Mouse (Mus musculus) MEL (cell line): ENCODE measurements around the gene Macrod2. TPM values are rescaled to one million over a fixed set of nuclear protein-coding genes. Genes with fewer than 3 reads are reported as not detected.

Experiments
- DNase-seq: peaks from one replicate; pipeline ENCODE4 v3.0.0; 2011; ENCODE audit warnings: low read depth, low spot score
- H3K27ac ChIP-seq: 2 replicates; pipeline ENCODE4 v1.5.1; 2012; ENCODE audit warnings: low read depth, mild to moderate bottlenecking, control low read depth, low read length, moderate library complexity; ENCODE audit not compliant: control insufficient read depth
- H3K27me3 ChIP-seq, 2 experiments: fragments of 150-350 bp in 1 of 2; sonication (generic) in 1 of 2; 2 replicates each; pipeline ENCODE4 v1.6.1; 2012; ENCODE audit warnings: low read length in 2 of 2, mild to moderate bottlenecking in 2 of 2, improper control_type of control experiment in 1 of 2, moderate library complexity in 1 of 2; ENCODE audit not compliant: insufficient read depth in 2 of 2, control insufficient read depth in 1 of 2
- H3K36me3 ChIP-seq, 2 experiments: 2 replicates each; pipeline ENCODE4 v1.6.1; 2012 to 2014; ENCODE audit warnings: low read length in 2 of 2, improper control_type of control experiment in 1 of 2, inconsistent platforms in 1 of 2, mild to moderate bottlenecking in 1 of 2; ENCODE audit not compliant: insufficient read depth in 2 of 2, control insufficient read depth in 1 of 2
- H3K4me1 ChIP-seq, 2 experiments: fragments of 150-350 bp in 1 of 2; sonication (generic) in 1 of 2; 2 replicates each; pipeline ENCODE4 v1.6.1; 2012; ENCODE audit warnings: low read length in 2 of 2, improper control_type of control experiment in 1 of 2, mild to moderate bottlenecking in 1 of 2; ENCODE audit not compliant: insufficient read depth in 2 of 2, control insufficient read depth in 1 of 2
- H3K4me3 ChIP-seq, 2 experiments: fragments of 150-350 bp in 1 of 2; sonication (generic) in 1 of 2; 2 replicates each; pipeline ENCODE4 v1.5.1; 2012; ENCODE audit warnings: low read depth in 2 of 2, low read length in 2 of 2, mild to moderate bottlenecking in 2 of 2, moderate library complexity in 2 of 2, control low read depth in 1 of 2, improper control_type of control experiment in 1 of 2; ENCODE audit not compliant: control insufficient read depth in 1 of 2, insufficient read depth in 1 of 2
- H3K79me2 ChIP-seq: 2 replicates; pipeline ENCODE4 v1.6.1; 2012; ENCODE audit warnings: mild to moderate bottlenecking, low read length, moderate library complexity; ENCODE audit not compliant: control insufficient read depth, poor library complexity, insufficient read depth
- H3K9ac ChIP-seq: 2 replicates; pipeline ENCODE4 v1.6.1; 2012; ENCODE audit warnings: low read depth, mild to moderate bottlenecking, control low read depth, low read length, moderate library complexity; ENCODE audit not compliant: control insufficient read depth, poor library complexity, severe bottlenecking
- H3K9me3 ChIP-seq: fragments of 150-350 bp; sonication (generic); replicated peaks from 2 replicates; pipeline ENCODE4 v1.6.1; 2012; ENCODE audit warnings: mild to moderate bottlenecking, low read length, improper control_type of control experiment, moderate library complexity; ENCODE audit not compliant: insufficient read depth
- ELF1 ChIP-seq: IDR thresholded peaks from 2 replicates; pipeline ENCODE4 v1.6.1; 2014; ENCODE audit warnings: low read depth, mild to moderate bottlenecking, inconsistent platforms, low read length, improper control_type of control experiment, moderate library complexity
- GABPA ChIP-seq: IDR thresholded peaks from 2 replicates; pipeline ENCODE4 v1.6.1; 2012; ENCODE audit warnings: low read depth, mild to moderate bottlenecking, inconsistent platforms, low read length, improper control_type of control experiment, moderate library complexity
- GATA1 ChIP-seq: IDR thresholded peaks from 2 replicates; pipeline ENCODE4 v1.6.1; 2011; ENCODE audit warnings: low read depth, low read length, improper control_type of control experiment
- JUND ChIP-seq: IDR thresholded peaks from 2 replicates; pipeline ENCODE4 v1.6.1; 2011; ENCODE audit warnings: low read depth, mild to moderate bottlenecking, improper control_type of control experiment, low read length
- KAT2A ChIP-seq: conservative IDR thresholded peaks from 2 replicates; pipeline ENCODE4 v1.6.1; 2012; ENCODE audit warnings: low read depth, low read length, improper control_type of control experiment, inconsistent platforms
- MAX ChIP-seq: IDR thresholded peaks from 2 replicates; pipeline ENCODE4 v1.6.1; 2011; ENCODE audit warnings: low read length, improper control_type of control experiment
- MAZ ChIP-seq: IDR thresholded peaks from 2 replicates; pipeline ENCODE4 v1.6.1; 2012; ENCODE audit warnings: low read depth, mild to moderate bottlenecking, inconsistent platforms, low read length, improper control_type of control experiment
- MXI1 ChIP-seq: IDR thresholded peaks from 2 replicates; pipeline ENCODE4 v1.6.1; 2011; ENCODE audit warnings: mild to moderate bottlenecking, low read depth, low read length, improper control_type of control experiment
- MYB ChIP-seq: IDR thresholded peaks from 2 replicates; pipeline ENCODE4 v1.6.1; 2011; ENCODE audit warnings: mild to moderate bottlenecking, low read depth, low read length, improper control_type of control experiment
- NELFE ChIP-seq: IDR thresholded peaks from 2 replicates; pipeline ENCODE4 v1.6.1; 2011; ENCODE audit warnings: low read depth, low read length, improper control_type of control experiment
- NRF1 ChIP-seq: IDR thresholded peaks from 2 replicates; pipeline ENCODE4 v1.6.1; 2014; ENCODE audit warnings: low read depth, mild to moderate bottlenecking, inconsistent platforms, low read length, improper control_type of control experiment, moderate library complexity; ENCODE audit not compliant: poor library complexity, insufficient read depth, severe bottlenecking
- POLR2A ChIP-seq, 2 experiments: IDR thresholded peaks; 2 replicates each; pipeline ENCODE4 v1.6.1; 2011 to 2012; ENCODE audit warnings: low read length in 2 of 2, mild to moderate bottlenecking in 2 of 2, control low read depth in 1 of 2, improper control_type of control experiment in 1 of 2, low read depth in 1 of 2, moderate library complexity in 1 of 2; ENCODE audit not compliant: control insufficient read depth in 1 of 2, insufficient read depth in 1 of 2, poor library complexity in 1 of 2
- POLR2AphosphoS2 ChIP-seq: IDR thresholded peaks from 2 replicates; pipeline ENCODE4 v1.6.1; 2011; ENCODE audit warnings: low read length, improper control_type of control experiment
- RAD21 ChIP-seq: IDR thresholded peaks from 2 replicates; pipeline ENCODE4 v1.6.1; 2011; ENCODE audit warnings: mild to moderate bottlenecking, low read depth, low read length, improper control_type of control experiment
- TAL1 ChIP-seq: IDR thresholded peaks from 2 replicates; pipeline ENCODE4 v1.6.1; 2012; ENCODE audit warnings: mild to moderate bottlenecking, inconsistent platforms, low read length, moderate library complexity, mixed read lengths
- TBP ChIP-seq: IDR thresholded peaks from 2 replicates; pipeline ENCODE4 v1.8.0; 2011; ENCODE audit warnings: low read depth, low read length, improper control_type of control experiment
- TCF12 ChIP-seq: IDR thresholded peaks from 2 replicates; pipeline ENCODE4 v1.6.1; 2014; ENCODE audit warnings: low read depth, mild to moderate bottlenecking, inconsistent platforms, low read length, improper control_type of control experiment, moderate library complexity
- UBTF ChIP-seq: IDR thresholded peaks from 2 replicates; pipeline ENCODE4 v1.6.1; 2012; ENCODE audit warnings: low read depth, mild to moderate bottlenecking, inconsistent platforms, low read length, improper control_type of control experiment, moderate library complexity, borderline replicate concordance; ENCODE audit not compliant: insufficient read depth
- USF2 ChIP-seq, 2 experiments: IDR thresholded peaks; 2 replicates each; pipeline ENCODE4 v1.6.1; 2011 to 2012; ENCODE audit warnings: improper control_type of control experiment in 2 of 2, low read length in 2 of 2, borderline replicate concordance in 1 of 2, inconsistent platforms in 1 of 2, low read depth in 1 of 2, mild to moderate bottlenecking in 1 of 2; ENCODE audit not compliant: insufficient read depth in 1 of 2
- ZKSCAN1 ChIP-seq: IDR thresholded peaks from 2 replicates; pipeline ENCODE4 v1.6.1; 2012; ENCODE audit warnings: low read depth, mild to moderate bottlenecking, inconsistent platforms, low read length, improper control_type of control experiment, moderate library complexity
- ZNF384 ChIP-seq: IDR thresholded peaks from 2 replicates; pipeline ENCODE4 v1.6.1; 2012; ENCODE audit warnings: low read depth, mild to moderate bottlenecking, inconsistent platforms, low read length, improper control_type of control experiment
- polyA plus RNA-seq, 2 experiments: library from polyadenylated mRNA; stranded (reverse) in 1 of 2; unstranded in 1 of 2; fragments of >175 nt in 1 of 2; fragments of >200 nt in 1 of 2; gene quantifications; 2 replicates each; pipeline versions ENCODE4 v1.2.1 to v1.2.4; 2012; ENCODE audit warnings: low replicate concordance in 2 of 2, low read depth in 1 of 2; ENCODE audit not compliant: insufficient read length in 2 of 2, insufficient read depth in 1 of 2, missing spikeins in 1 of 2
- total RNA-seq: library from RNA; depleted of rRNA; stranded (reverse); fragments of 300-350 nt; gene quantifications from 2 replicates; pipeline ENCODE4 v1.2.3, GENCODE M21; 2012

Macrod2 gene
- total and polyA plus RNA-seq, 3 experiments: not detected

DNA sequence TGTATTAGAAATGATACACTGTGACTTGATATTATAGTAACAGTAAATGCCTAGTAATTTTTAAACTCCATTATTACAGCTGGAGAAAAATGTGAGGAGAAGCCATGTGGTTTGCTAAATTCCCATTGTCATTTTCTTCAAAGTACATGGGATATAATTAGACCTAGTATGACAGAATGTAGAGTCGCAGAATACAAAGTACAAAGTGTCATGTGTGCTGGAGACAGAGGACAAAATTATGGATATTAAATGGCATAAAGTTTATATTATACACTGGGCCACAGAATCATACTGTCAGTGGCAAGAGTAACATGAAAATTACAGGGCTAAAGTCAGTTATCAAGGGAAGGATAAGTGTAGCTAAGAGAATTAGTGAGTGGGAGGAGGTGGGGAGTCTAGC lies 30.3 kb upstream of the Macrod2 start:
- TF ChIP-seq USF2 (IDR thresholded peaks at IDR 0.05; ENCODE audit: borderline replicate concordance in 1 of 2, insufficient read depth in 1 of 2, low read depth in 1 of 2, low read length in 2 of 2) (no peak), TBP (no peak), POLR2AphosphoS2 (no peak), MAZ (no peak), GABPA (no peak), ELF1 (no peak), JUND (no peak), GATA1 (no peak), NRF1 (no peak), UBTF (no peak), ZKSCAN1 (no peak), NELFE (no peak), MYB (no peak), MXI1 (no peak), TAL1 (no peak)
- no peaks in the 10 kb centered on the region for H3K4me1 ChIP-seq
- no peaks in the 10 kb centered on the region for H3K79me2 ChIP-seq
- H3K27me3 ChIP-seq: no peaks in the 10 kb centered on the region
- no peak overlapping the region for H3K9ac ChIP-seq
- no peaks in the 10 kb centered on the region for H3K9me3 ChIP-seq
- H3K36me3 ChIP-seq: no peaks in the 10 kb centered on the region
- no peak overlapping the region for H3K4me3 ChIP-seq
- no peak for DNase-seq
- no peak overlapping the region for H3K27ac ChIP-seq

DNA sequence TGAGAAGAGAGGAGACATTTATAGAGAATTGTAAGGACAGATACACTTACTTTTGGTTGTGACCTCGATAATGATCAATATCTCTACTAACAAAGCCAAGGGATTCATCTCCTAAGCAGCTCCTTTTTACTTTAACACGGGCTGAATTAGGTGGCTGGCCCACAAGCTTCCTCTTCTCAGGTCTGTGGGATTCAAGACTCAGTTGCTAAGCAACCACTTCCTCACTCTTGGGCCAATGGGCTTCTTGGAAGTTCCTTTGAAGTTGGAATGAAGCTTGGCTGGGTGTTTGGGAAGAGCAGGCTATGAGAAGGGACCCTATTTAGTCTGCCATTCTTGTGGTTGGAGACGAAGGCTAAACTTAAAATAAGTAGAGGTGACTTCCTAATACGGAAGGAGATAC lies 5.6 kb upstream of the Macrod2 start, which contains the start of gene Sel1l2:
Gene Sel1l2 (minus strand): TSS at position 182 of the 400 bp plus-strand sequence.
- Histone ChIP-seq H3K9ac (no peak within 1 kb of the TSS), H3K36me3 (no peaks in the 10 kb centered on the region), H3K9me3 (no peaks in the 10 kb centered on the region), H3K4me1 (no peaks in the 10 kb centered on the region), H3K4me3 (no peak within 1 kb of the TSS), H3K27ac (no peak within 1 kb of the TSS), H3K79me2 (no peaks in the 10 kb centered on the region), H3K27me3 (no peaks in the 10 kb centered on the region)
- DNase-seq: no peak
- TF ChIP-seq GATA1 (no peak), MAX (no peak), NELFE (no peak), ZNF384 (no peak), POLR2A (IDR thresholded peaks at IDR 0.05; ENCODE audit: control insufficient read depth in 1 of 2, insufficient read depth in 1 of 2, low read depth in 1 of 2, low read length in 2 of 2, poor library complexity in 1 of 2) (no peak), TCF12 (no peak), RAD21 (no peak), MXI1 (no peak), KAT2A (no peak)
